Mouse (Mus musculus) testis, adult 2 months (tissue): ENCODE results near the gene Ndrg3.

Experiments
- CTCF ChIP-seq: fragments of 200-500 bp; IDR thresholded peaks from 2 replicates; pipeline ENCODE4 v1.5.1; 2012; ENCODE audit warnings: low read depth, mild to moderate bottlenecking, inconsistent platforms, low read length, moderate library complexity; ENCODE audit not compliant: control insufficient read depth, insufficient read depth, insufficient replicate concordance
- POLR2A ChIP-seq: fragments of 200-500 bp; IDR thresholded peaks from 2 replicates; pipeline ENCODE4 v1.6.1; 2012; ENCODE audit warnings: low read depth, mild to moderate bottlenecking, inconsistent platforms, low read length, moderate library complexity; ENCODE audit not compliant: control insufficient read depth

DNA sequence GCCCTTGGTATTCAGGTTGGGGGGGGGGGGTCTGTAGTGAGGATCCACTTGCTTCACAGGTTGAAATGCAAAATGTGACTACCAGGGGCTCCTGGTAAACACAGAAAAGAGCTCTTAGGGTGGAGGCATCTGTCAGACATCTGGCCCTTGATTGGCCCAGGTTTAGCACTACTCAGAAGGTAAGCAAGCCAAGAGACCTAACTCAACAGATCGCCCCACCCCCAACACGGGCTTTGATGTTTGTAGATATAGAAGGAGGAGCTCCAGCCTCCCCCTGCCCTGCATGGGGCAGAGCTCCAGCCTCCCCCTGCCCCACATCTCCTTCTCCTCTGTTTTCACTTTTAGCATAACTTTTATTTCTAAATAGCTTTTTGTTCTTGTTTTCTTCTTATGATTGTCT is 72.1 kb downstream of the Ndrg3 start:
- TF ChIP-seq CTCF (no peak), POLR2A (no peak)
